21 mouse cellular contexts compared by ENCODE assay signal in genomic region chr8:45766138-45766537, GRCm38 (mm10).
DNase-seq lines count a peak whose midpoint lies in the region; ATAC-seq and TF ChIP-seq lines count a peak whose summit lies in the region.
"Had no signal": no experiment of that assay in that cellular context is flagged by ENCODE, and none has a peak within 500 bp of the region (broad histone marks: within the 10 kb centered on the region; RNA-seq: fewer than 3 reads in every experiment).

No protein-coding gene starts in this region.

- no peak for TF ChIP-seq CTCF in lung, postnatal 0 days (IDR thresholded peaks at IDR 0.05)

- no peaks in the 10 kb centered on the region; the same call in none of the 2 replicates for H3K4me1 ChIP-seq in forebrain, embryonic 12.5 days
- peaks cover 4% of the 10 kb centered on the region for H3K4me1 ChIP-seq in forebrain, embryonic 14.5 days (ENCODE audit: control insufficient read depth, insufficient read depth, low read length)
- peaks cover 7 to 24% of the 10 kb centered on the region in 2 experiments for H3K4me1 ChIP-seq in heart, embryonic 14.5 days (ENCODE audit: control insufficient read depth in 2 of 2, insufficient read depth in 2 of 2, low read length in 2 of 2)
- H3K4me1 ChIP-seq in liver, embryonic 11.5 days (replicated peaks; ENCODE audit: control insufficient read depth, insufficient read depth, low read length), result no peaks in the 10 kb centered on the region
- H3K4me1 ChIP-seq in lung, postnatal 0 days (ENCODE audit: insufficient read depth, low read depth, low read length), result no peaks in the 10 kb centered on the region
- H3K4me1 ChIP-seq: embryonic facial prominence, embryonic 12.5 days; liver, embryonic 13.5 days had no signal

- no peak for ATAC-seq in forebrain, embryonic 12.5 days (ENCODE audit: low FRiP score)
- ATAC-seq in forebrain, embryonic 14.5 days, result no peak
- ATAC-seq in heart, embryonic 14.5 days (ENCODE audit: insufficient number of reproducible peaks, insufficient read depth, low FRiP score, low read depth), result no peak
- ATAC-seq in hematopoietic stem cell, adult 5-6 weeks (replicated peaks in 1 of 2; ENCODE audit: insufficient read depth in 1 of 2, low FRiP score in 2 of 2, low TSS enrichment in 1 of 2, low read depth in 1 of 2, poor library complexity in 2 of 2, severe bottlenecking in 2 of 2), result peak; percentile 34 to 58; a peak in 1 of 4 replicates
- ATAC-seq in liver, embryonic 11.5 days (replicated peaks; ENCODE audit: low FRiP score), result no peak
- ATAC-seq in lung, postnatal 0 days, result no peak
- ATAC-seq: forebrain, embryonic 16.5 days; hindbrain, embryonic 16.5 days; intestine, postnatal 0 days had no signal

- TF ChIP-seq EP300 in lung, postnatal 0 days (IDR thresholded peaks at IDR 0.05), result no peak

- H3K9me3 ChIP-seq in forebrain, embryonic 12.5 days, result no peaks in the 10 kb centered on the region
- H3K9me3 ChIP-seq in forebrain, embryonic 14.5 days (replicated peaks; ENCODE audit: control insufficient read depth, low read length), result no peaks in the 10 kb centered on the region
- no peaks in the 10 kb centered on the region for H3K9me3 ChIP-seq in heart, embryonic 14.5 days (ENCODE audit: control insufficient read depth, low read length)
- H3K9me3 ChIP-seq in liver, embryonic 11.5 days (ENCODE audit: control insufficient read depth, low read length), result no peaks in the 10 kb centered on the region
- H3K9me3 ChIP-seq in lung, postnatal 0 days (ENCODE audit: low read length), result no peaks in the 10 kb centered on the region
- H3K9me3 ChIP-seq: embryonic facial prominence, embryonic 12.5 days; kidney, embryonic 15.5 days; limb, embryonic 12.5 days; liver, embryonic 13.5 days; lung, embryonic 15.5 days had no signal

- H3K4me2 ChIP-seq in forebrain, embryonic 12.5 days, result no peak overlapping the region
- no peak overlapping the region for H3K4me2 ChIP-seq in forebrain, embryonic 14.5 days (ENCODE audit: low read length)
- no peak overlapping the region for H3K4me2 ChIP-seq in heart, embryonic 14.5 days (ENCODE audit: low read length)
- H3K4me2 ChIP-seq in liver, embryonic 11.5 days, result no peak overlapping the region
- no peak overlapping the region for H3K4me2 ChIP-seq in lung, postnatal 0 days (replicated peaks; ENCODE audit: low read depth, low read length)
- H3K4me2 ChIP-seq: embryonic facial prominence, embryonic 12.5 days; kidney, embryonic 15.5 days; limb, embryonic 12.5 days; liver, embryonic 13.5 days; lung, embryonic 15.5 days had no signal

- H3K4me3 ChIP-seq in forebrain, embryonic 12.5 days (replicated peaks), result no peak overlapping the region
- H3K4me3 ChIP-seq in forebrain, embryonic 14.5 days (ENCODE audit: low read depth, low read length), result no peak overlapping the region
- H3K4me3 ChIP-seq in heart, embryonic 14.5 days (ENCODE audit: control insufficient read depth in 1 of 2, insufficient read depth in 1 of 2, low read depth in 1 of 2, low read length in 2 of 2), result no peak overlapping the region
- no peak overlapping the region for H3K4me3 ChIP-seq in liver, embryonic 11.5 days (ENCODE audit: low read depth, low read length)
- no peak overlapping the region for H3K4me3 ChIP-seq in lung, postnatal 0 days (ENCODE audit: low read depth, low read length)
- H3K4me3 ChIP-seq: embryonic facial prominence, embryonic 12.5 days; kidney, embryonic 15.5 days; limb, embryonic 12.5 days; liver, embryonic 13.5 days; lung, embryonic 15.5 days had no signal

- 88% methylated on average over 11 of the region's 11 CpGs for WGBS in forebrain, embryonic 12.5 days
- WGBS in forebrain, embryonic 14.5 days, result 86% methylated on average over 11 of the region's 11 CpGs
- 57% methylated on average over 11 of the region's 11 CpGs for WGBS in heart, embryonic 14.5 days
- 58% methylated on average over 11 of the region's 11 CpGs for WGBS in liver, embryonic 11.5 days
- 74% methylated on average over 11 of the region's 11 CpGs for WGBS in lung, postnatal 0 days

- 0 out of 2 replicates have a peak overlapping the region, but pooled peaks have one; percentile 25 for H3K27ac ChIP-seq in forebrain, embryonic 12.5 days
- no peak overlapping the region for H3K27ac ChIP-seq in forebrain, embryonic 14.5 days (ENCODE audit: low read depth, low read length)
- peak overlapping the region; percentile 53 to 56 for H3K27ac ChIP-seq in heart, embryonic 14.5 days (replicated peaks in 1 of 2; ENCODE audit: control insufficient read depth in 1 of 2, insufficient read depth in 1 of 2, low read depth in 2 of 2, low read length in 2 of 2)
- H3K27ac ChIP-seq in liver, embryonic 11.5 days (ENCODE audit: low read depth, low read length), result no peak overlapping the region
- H3K27ac ChIP-seq in lung, postnatal 0 days (ENCODE audit: low read length), result no peak overlapping the region
- H3K27ac ChIP-seq: embryonic facial prominence, embryonic 12.5 days; kidney, embryonic 15.5 days; limb, embryonic 12.5 days; liver, embryonic 13.5 days; lung, embryonic 15.5 days had no signal

- H3K27me3 ChIP-seq in forebrain, embryonic 12.5 days, result no peaks in the 10 kb centered on the region
- no peaks in the 10 kb centered on the region for H3K27me3 ChIP-seq in forebrain, embryonic 14.5 days (replicated peaks; ENCODE audit: control insufficient read depth, insufficient read depth, low read length)
- no peaks in the 10 kb centered on the region for H3K27me3 ChIP-seq in heart, embryonic 14.5 days (ENCODE audit: control insufficient read depth, insufficient read depth, low read length)
- no peaks in the 10 kb centered on the region for H3K27me3 ChIP-seq in liver, embryonic 11.5 days (replicated peaks; ENCODE audit: control insufficient read depth, insufficient read depth, low read length)
- H3K27me3 ChIP-seq in lung, postnatal 0 days (replicated peaks; ENCODE audit: insufficient read depth, low read length), result no peaks in the 10 kb centered on the region
- H3K27me3 ChIP-seq: limb, embryonic 12.5 days; liver, embryonic 13.5 days; lung, embryonic 15.5 days had no signal

- peaks cover 23% of the 10 kb centered on the region for H3K36me3 ChIP-seq in forebrain, embryonic 12.5 days (replicated peaks)
- H3K36me3 ChIP-seq in forebrain, embryonic 14.5 days (ENCODE audit: control insufficient read depth, insufficient read depth, low read length), result peaks cover 21% of the 10 kb centered on the region; the same call in 1 of the 2 replicates
- H3K36me3 ChIP-seq in heart, embryonic 14.5 days (ENCODE audit: control insufficient read depth, insufficient read depth, low read length), result peaks cover 84% of the 10 kb centered on the region
- H3K36me3 ChIP-seq in liver, embryonic 11.5 days (ENCODE audit: control insufficient read depth, insufficient read depth, low read length), result no peaks in the 10 kb centered on the region
- no peaks in the 10 kb centered on the region for H3K36me3 ChIP-seq in lung, postnatal 0 days (ENCODE audit: insufficient read depth, low read length)
- H3K36me3 ChIP-seq: embryonic facial prominence, embryonic 12.5 days; liver, embryonic 13.5 days; lung, embryonic 15.5 days had no signal

- no peak overlapping the region for H3K9ac ChIP-seq in forebrain, embryonic 12.5 days
- H3K9ac ChIP-seq in forebrain, embryonic 14.5 days (ENCODE audit: low read length), result no peak overlapping the region
- H3K9ac ChIP-seq in heart, embryonic 14.5 days (ENCODE audit: low read length), result no peak overlapping the region
- H3K9ac ChIP-seq in liver, embryonic 11.5 days (ENCODE audit: low read depth, low read length), result no peak overlapping the region
- no peak overlapping the region for H3K9ac ChIP-seq in lung, postnatal 0 days (replicated peaks; ENCODE audit: low read depth)
- H3K9ac ChIP-seq: embryonic facial prominence, embryonic 12.5 days; kidney, embryonic 15.5 days; limb, embryonic 12.5 days; liver, embryonic 13.5 days; lung, embryonic 15.5 days had no signal

- DNase-seq in forebrain, embryonic 14.5 days (ENCODE audit: low spot score), result no peak
- no peak for DNase-seq in heart, adult 11 months
- peak; percentile 60 for DNase-seq in brain, adult 2 months (ENCODE audit: low read depth, low spot score)
- no peak for DNase-seq in liver, embryonic 11.5 days (ENCODE audit: low spot score)
- DNase-seq in lung, postnatal 0 days (ENCODE audit: low spot score), result no peak
- DNase-seq: adrenal gland, adult 2 months; cerebellum, adult 9-11 months; kidney, postnatal 4 days; liver, embryonic 13.5 days; right cerebral cortex, adult 18-20 months; thymus, postnatal 36 days had no signal

Comparison
In these comparisons a context has a peak if more than half of its experiments do, and no peak if none do; other contexts are left out.
1. H3K27ac ChIP-seq: peak in forebrain, embryonic 12.5 days (single experiment) and heart, embryonic 14.5 days (2 of 2); none in forebrain, embryonic 14.5 days (single experiment), liver, embryonic 11.5 days (single experiment) and lung, postnatal 0 days (single experiment).
2. ATAC-seq: peak in hematopoietic stem cell, adult 5-6 weeks (2 of 2); none in forebrain, embryonic 12.5 days (single experiment), forebrain, embryonic 14.5 days (single experiment), heart, embryonic 14.5 days (single experiment), liver, embryonic 11.5 days (single experiment) and lung, postnatal 0 days (single experiment).